Mouse (Mus musculus) B cell, adult 2 months (primary cell): ENCODE measurements around the gene Agbl1.
A peak's percentile ranks its signal among the peaks of the same experiment; 100 is the strongest.

Experiments
- DNase-seq, 2 experiments: peaks; one replicate each; pipeline ENCODE4 v3.0.0; 2022

The Agbl1 gene

DNA sequence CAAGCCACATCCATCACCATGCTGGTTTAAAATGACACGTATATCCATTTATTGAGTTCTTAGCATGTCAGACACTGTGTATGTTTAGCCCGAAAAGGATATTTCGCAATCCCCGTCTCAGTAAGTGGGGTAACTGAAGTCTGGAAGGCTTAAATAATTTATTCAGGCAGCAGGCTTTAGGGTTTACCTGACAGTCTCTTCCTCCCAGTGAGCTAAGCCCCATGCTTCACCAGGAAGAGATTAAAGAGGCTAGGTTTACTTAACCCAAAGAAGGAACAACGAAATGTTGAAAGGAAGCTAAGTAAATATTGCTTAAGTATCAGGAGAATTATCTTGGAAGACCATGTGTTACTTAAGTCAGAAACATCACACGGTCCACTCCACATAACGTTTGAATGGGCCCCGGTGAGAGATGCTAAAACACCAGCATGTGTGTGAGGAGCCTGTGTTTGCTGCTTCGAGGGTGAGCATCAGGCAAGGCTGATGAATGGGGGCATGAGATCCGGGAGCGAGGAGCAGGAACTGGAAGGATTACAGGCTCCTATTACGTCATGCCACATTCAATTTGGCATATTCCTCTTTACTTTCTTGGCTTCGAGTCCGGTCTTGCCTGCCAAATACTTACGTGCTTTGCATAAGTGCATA, 162.7 kb downstream of the Agbl1 start:
- DNase-seq: no peak

DNA sequence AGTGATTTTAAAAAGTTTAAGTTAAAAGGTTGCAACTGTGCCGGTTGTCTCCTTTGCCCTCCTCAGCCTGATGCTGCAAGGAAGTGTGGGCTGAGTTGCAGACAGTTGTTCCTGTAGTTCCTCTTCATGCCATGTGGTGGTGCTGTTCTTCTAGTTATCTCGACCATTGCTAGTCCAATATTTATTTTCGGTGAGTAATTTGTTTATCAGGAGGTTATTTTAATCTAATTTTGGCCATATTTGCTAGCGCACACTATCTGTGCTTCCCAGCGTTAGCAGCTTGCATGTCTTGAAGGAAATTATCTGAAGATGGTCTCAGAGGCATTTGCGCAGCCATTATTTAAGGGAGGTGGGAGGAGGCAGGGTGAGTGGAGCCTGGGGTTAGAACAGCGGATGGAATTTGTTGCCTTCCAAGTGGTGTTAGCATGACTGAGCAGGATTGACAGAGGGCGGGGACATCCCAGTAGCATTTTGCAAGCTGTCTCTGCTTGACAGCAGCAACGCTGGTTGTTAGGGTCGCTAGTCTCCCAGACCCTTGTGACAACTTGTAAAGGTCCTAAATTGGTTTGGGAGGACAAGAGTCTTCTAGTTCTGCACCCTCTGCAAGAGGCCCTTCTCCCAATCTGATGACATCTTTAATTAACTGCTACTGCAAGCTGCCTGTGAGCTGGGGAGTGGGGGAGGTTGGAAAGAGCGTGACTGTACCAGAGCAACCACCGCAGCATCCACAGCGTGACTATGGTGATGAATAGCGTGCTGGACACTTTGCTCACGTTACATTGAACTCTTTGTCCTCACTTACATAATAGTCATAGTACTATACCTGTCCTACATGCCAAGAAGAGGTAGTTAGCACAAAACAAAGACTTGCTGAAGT, 163.5 kb downstream of the Agbl1 start:
- DNase-seq: peak; percentile 67 to 72

DNA sequence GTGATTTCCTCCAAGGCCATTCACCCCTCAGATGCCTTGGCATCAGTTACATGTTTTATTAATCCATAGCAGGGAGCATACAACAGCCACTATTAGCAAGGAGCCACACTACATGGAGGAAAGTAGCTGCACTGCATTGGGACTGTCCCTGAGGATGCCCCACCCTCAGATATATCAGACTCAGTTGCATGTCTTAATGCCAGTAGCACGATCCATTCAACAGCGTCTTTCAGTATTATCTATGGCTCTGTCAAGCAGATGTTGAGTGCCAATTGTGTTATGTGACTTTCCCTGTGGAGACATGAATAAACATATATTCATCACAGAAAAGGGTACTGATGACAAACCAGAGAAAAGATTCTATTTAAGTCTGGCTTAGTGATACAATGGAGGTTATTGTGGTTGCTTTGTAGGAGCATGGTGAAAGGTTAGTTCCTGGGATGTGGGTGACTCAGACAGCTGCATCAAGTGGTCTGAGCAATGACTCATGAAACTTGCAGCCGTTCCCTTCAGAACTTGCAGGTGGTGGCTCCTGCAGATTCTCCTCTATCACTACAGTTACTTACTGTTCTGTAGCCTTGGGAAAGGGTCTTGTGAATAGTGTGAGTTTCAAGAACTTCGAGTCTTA, 178.4 kb downstream of the Agbl1 start:
- no peak for DNase-seq

DNA sequence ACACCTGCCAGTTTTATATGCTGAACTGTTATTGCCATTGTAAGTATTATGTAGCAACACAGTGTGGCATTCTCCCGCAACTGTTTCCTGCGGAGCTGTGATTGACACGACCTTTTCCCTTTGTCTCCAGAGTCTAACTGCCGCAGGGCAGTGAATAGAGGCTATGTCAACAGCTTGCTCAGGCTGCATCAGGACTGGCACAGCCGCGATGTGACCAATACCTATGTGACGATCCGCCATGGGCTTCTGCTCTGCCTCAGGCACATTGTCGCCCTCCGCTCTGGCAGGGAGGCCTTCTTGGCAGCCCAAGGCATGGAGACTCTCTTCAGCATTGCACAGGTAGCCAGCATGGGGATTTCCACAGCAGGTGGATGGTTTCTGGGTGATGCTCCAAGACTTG, 179.3 kb downstream of the Agbl1 start:
- DNase-seq: no peak

DNA sequence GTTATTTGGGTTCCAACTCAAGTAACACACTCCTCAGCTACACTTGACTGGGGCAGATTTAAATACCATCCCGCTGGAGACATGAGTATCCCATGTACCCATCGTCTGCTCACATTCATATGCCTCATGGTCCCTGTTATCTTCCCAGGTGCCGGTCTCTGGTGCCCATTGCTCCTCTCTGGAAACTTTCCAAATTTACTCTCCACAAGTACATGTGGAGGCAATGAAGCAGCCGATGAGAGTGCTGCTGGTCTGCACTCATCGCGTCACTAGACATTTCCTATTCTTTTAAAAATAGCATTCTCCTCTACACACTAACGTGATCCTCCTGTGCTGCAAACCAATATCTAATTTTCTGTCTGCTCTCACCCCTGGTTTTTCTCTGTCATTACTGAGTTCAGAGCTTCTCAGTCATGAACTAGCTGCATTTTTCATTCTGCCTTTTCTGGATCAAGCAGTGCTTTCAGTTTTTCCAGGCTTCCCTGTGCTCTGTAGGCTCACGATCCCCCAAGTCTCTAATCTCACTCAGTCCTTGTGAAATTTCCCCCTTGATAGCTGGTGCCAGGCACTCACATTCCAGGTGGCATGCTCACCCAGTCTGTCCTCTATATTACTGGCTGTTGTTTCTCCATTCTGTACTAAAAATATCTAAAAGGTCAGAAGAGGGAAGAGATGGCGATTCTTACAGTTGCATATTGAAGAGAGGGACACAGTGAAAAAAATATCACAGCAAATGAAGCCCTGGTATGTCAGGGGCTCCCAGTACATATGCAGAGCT, 180.9 kb downstream of the Agbl1 start:
- DNase-seq: no peak

DNA sequence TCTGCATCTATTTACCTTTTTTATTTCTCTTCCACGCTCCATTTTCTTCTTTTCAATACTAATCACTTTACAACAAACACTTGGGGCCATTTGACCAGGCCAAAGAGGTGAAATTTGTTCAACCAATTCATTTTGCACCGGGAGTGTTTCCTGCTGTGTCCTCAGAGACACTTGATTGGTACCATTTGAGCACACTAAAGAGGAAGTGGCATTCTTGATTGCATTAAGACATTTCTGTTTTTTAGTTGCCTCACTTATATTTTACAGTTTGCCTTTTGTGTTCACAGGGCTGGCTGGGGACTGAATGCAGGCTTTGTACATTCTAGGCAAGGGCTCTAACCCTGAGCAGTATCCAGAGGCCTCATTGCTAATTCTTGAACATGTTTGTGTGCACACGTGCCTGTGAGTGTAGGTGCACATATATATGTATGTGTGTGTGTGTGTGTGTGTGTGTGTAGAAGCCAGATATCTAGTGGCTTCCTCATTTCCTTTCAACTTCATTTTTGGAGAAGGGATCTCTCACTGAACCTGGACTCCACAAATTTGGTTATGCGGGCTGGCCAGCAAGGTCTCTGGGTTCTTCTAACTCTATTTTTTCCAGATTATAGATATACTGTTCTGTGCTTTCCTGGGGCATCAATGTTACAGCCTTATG, 182.4 kb downstream of the Agbl1 start:
- peak; percentile 5 to 27 for DNase-seq

DNA sequence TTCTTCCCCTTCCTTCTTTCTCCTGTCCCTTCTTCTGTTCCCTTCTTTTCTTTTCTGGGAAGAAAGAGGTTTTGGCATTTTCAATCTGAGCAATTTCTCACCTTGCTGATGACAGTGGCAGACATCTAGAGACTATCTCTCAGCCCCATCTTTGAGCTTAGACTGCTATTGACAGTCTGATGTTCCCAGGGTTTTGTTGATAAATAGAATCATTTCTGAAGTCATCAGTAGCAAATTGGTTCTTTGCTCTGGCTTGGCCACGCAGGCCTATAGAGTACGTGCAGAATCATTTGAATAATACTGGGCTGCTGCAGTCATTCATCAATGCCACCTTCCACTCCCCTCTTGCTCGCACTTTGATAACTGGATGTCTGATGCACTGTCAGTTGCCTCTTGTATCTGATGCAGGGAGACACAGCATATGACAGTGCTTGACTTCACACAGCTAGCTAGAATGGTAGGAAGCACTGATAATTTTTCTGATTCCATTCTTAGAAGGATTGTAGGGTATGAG, 186.5 kb downstream of the Agbl1 start:
- DNase-seq: no peak

DNA sequence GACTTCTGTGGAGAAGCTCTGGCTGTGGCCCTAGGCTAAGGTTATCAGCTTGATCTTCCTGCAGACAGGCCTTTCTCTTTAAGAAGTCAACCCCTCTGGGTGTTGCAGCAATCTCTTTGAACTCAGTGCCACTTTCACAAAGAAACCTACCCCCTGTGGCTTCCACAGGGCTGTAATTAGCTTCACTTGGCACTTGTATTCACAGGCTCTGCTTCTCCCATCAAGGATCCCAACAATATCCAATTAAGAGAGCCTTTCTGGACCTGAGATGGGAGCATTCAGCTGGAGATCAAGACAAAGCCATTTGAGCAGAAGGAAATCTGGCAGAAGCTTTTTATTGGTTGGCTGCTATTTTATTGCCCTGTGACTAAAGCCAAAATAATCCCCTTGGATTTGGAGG, 208.9 kb downstream of the Agbl1 start:
- DNase-seq: no peak

DNA sequence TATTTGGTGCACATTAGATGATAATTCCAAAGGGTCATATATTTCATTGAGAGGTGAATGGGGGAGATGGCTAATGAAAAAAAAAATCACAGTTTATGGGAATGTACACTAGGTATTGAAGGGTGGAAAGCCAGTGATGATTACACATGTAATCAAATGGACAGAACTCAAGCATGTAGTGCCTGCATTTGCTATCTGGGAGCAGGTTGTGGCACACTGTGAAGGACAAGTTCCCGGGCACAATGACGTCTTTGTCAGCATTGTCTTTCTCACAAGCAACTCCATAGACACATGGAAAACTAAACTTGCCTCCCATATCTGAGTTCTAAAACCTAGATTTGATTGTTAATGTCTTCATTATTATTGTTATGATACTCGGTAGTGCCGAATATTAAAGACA, 209.3 kb downstream of the Agbl1 start:
- no peak for DNase-seq

DNA sequence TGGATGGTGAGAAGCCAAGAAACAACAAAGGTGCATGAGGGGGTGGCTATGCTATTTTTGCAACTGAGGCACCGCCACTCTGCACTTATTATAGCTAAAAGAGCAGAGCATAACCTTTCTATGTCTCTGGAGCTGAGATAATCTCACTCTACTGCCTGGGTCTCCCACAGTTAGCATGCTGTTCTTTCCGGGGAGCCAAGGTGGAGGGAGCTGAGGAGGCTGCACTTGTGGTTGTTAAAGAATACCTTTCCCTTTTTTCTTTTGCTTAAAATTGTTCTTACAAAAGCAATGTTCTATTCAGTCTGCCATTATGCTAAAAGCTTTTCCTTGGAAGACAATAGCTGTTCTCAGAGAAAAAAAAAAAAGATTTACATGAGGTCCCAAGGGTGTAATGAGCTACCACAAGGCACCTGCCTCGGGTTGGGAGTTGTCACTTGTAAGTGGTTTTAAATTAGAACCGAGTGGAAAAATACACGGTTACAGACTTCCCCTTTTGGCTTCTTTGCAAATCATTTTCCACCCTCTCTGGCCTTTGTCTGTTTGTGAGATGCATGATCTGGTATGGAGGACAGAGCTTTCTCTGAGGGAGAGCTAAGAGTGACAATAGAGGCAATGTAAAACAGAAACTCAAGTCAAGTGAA, 232.8 kb downstream of the Agbl1 start:
- DNase-seq: peak; percentile 41 to 44

DNA sequence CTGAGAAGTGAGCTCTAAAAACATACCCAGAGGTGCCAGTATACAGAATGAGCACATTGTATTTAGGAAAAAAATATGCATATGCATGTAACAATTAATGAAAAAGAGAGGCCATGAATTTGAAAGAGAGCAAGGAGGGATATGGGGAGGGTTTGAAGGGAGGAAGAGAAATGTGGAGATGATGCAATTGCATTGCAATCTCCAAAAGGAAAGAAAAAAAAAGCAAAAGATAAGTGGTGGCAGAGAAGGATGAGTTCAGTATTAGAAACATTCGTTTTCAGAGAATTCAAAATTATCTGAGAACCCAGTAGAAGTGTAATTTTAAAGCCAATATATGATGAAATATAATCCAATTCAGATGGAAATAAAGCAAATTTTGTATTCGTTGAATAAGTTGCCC, 236.7 kb downstream of the Agbl1 start:
- DNase-seq: no peak

DNA sequence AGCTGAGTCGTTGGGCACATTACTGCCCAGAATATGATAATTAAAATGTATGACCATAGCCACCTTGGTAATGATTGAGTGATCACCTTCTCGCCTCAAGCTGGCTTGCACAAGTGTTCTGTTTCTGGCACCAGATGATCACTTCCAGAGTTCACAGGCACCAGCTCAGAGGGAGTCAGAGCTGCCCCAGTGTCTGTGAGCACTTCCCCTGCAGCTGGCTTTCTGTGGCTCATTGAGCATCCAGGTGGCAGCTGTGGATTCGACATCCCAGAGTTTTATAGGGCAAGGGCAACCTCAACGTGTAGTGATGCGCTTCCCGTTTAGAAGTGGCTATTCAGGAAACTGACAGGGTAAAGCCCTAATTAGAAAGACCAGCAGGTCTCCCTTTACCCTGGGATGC, 244.5 kb downstream of the Agbl1 start:
- DNase-seq: peak; percentile 22 to 43

DNA sequence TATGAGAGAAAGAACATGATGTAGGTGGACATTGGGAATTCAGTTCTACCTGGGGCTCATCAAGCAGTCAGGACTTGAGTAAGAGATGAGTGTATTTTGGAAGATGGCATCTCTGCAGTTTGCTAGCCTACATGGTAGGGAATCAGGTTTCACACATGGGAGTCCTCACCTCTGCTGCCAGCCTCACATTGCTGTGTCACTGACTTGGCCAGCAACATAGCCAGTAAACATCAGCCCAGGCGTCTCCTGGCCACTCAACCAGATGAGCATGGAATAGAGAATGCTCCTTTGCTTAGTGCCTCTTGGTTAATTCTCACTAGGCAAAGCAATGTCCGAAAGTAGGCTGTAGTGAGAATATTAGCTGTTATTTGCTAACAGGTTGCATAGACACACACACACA, 255.9 kb downstream of the Agbl1 start:
- DNase-seq: no peak

DNA sequence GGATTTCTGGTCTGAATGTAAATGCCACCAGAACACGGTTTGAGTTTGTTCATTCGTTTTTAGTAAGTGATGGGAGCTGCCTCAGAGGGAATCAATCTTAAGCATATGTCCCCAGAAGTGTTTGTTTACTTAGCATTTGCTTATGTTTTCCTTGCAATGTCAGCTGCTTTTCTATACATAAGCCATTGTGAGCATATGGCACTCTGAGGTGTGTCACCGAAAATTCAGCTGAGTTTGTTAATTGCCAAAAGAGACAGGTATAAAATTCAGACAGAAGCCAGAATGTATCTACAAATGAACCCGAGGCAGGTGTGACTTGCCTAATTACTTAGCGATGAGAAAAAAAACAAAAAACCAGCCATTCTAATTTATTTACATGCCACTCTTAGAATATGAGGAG, 257.8 kb downstream of the Agbl1 start:
- no peak for DNase-seq

DNA sequence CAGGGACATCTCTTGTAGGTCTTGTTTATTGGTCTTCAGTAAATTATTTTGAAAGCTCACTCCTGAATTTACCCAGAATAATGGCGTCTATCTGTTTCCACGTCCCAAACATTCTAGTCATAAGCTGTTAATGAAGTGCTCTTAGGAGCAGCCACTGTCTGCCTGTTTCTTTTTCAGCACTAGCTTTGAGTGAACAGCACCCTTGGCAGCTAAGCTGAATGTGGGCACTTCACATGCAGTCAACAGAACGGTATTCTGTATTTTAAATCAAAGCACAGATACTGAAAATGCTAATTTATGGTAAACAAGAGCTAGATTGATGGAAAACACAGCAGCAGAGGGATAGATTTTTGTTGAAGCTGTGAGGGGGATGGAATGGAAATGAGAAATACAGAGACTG, 294.6 kb downstream of the Agbl1 start:
- DNase-seq: peak in 1 of 2 experiments; percentile 3

DNA sequence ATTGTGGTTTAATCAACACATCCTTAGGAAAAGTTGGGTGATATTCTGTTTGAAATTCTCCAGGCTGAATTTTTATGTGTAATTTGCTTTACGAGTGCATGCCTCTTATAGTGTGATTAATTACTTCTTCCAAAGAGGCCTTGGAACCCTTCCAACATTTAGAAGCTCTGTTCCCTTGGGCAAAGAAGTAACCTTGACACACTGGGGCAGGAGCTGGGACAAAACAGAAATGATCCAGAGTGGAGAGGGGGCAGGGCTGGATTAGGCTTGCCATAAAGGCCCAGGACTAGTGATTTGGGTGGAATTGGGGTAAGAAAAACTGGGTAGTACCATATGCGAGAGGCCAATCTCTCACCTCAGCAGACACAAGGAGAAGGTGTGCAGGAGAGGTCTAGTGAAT, 316.8 kb downstream of the Agbl1 start:
- no peak for DNase-seq

DNA sequence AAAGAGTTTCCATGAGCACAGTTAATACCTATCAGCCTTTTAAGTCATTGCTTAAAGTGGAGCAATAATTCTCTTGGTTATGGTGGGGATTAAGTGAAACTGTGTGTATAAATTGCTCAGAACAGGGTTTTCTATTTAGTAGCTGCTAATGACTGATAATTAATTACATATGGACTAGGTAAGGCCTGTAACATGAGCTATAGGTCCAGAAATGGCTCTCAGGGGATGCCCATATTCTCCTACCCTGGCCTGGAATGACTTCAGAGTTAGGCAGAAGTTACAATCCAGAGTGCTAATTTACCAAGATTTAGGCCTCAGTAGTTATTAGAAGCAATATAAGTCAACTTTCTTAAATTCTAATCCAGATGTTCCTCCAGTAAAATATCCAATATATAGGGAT, 317.6 kb downstream of the Agbl1 start:
- no peak for DNase-seq

DNA sequence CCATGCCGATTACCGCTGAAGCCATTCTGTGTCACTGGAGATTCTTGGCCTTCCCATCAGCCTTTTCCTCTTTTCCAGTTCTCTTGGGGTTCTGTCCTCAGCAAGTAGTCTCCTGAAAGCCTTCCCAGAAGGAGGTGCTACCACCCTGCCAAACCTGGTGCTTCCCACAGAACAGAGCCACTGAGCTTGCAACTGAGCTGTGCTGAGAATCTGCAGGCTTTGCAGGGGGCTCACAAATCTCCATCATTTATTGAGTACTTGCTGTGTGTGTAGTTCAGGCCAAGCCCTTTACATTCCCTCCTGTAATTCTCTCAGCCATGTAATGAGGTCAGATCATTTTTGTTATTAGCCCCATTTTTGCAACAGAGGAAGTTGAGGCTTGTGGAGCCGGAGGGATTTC, 322.2 kb downstream of the Agbl1 start:
- no peak for DNase-seq

DNA sequence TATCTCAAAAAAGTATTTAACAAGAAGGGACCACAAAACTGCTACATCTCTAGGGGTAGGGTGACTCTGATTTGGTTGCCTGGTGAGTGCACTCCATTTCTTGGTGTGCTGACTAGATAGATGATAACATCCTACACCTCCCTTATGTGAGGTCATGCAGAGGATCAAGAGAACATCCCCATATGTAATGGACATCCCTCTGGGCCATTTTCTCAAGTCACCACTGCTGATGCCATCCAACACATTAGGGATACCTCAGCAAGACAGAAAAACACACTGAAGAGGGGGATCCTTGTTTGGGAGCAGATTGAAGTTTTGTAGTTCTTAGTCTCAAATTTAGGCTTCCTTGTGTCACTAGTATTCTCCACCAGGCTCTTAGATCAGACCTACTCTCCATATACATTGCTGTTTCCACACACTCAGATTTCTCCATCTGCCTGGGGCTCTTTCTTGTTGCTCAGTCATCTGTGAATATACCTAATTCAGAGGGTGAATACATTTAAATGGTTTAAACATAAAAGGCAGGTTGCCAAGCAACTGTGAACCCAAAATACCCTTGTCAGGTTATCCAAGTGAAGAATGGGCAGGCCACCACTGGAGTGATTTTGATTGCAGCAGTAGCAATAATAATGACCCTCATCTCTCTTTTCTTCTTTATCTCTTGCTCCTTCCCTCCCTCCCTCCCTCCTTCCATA, 331.0 kb downstream of the Agbl1 start:
- DNase-seq: no peak

DNA sequence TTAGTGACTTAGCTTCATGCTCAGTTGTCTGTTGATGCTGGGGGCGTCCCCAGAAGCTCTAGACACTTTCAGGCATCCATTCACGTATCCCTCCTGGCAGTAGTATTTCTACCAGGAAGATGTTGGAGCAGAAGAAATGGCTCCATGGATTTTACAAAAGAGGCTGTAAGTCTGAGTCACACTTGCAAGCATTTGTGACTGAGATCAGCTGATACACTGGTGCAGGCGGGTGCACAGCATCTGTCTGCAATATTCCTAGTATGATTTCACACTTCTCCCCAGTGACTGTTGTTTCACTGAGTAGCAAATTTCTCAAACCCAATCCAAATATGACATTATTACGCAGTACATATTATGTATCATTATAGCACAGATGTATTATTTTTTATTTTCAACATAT, 332.8 kb downstream of the Agbl1 start:
- no peak for DNase-seq

DNA sequence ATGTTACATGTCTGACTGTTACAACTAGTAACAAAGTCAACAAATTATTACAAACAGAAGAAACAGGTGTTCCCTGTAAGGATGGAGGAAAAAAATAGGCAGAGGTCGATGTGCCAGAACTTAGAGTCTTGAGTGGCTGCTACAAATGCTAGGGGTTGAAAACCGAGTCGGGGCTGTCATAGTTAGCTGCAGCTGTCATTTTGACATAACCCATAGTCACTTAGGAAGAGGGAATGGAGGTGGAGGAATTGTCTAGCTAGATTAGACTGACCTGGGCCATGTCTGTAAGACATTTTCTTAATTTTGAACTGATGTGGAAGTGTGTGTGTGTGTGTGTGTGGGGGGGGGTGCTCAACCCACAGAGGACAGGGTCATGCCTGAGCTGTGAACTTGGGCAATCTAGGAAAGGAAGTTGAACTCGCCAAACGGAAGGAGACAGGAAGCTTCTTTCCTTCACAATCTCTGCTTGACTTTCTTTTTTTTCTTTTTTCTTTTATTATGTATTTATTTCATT, 364.9 kb downstream of the Agbl1 start:
- DNase-seq: no peak
